In the genomic region with DNA sequence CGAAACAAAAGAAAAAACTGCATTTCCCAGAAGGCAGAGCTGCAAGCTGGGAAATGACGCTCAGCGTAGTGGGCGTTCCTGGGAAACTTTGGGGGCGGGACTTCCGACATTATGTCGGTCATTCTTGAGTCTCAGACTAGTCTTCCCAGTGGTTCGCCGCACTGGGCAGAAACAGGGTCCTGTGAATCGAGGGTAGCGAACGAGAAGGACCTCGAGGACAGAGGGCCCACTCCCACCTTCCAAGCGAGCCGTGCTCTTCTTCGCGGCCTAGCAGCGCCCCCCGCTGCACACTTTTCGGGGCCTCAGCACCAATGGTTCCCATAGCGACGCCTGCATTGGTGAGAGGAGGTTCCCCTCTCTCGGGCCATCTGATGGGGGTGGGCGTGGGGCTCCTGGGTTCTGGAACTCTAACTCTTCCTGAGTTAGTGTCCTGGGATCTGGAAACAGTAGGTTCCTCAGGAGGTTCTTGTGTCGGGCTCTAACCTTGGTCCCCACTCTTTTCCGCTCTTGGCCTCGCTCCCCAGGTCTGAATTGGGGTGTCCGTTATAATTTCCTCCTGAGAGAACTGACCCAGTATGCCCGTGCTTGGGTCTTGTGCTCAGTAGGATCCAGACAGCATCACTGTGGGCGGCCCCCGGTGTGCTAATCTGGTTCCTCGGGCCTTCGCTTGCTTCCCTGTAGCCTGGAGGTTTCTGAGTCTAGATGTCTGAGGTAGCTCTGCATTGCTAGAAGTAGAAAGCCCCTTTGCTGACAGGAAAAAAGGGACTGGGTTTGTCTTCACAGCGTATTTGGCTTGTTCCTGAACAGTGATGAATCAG, we compare ENCODE assay signal across 8 mouse cellular contexts. TPM values are rescaled to one million over a fixed set of nuclear protein-coding genes. Genes with fewer than 3 reads are reported as not detected.
DNase-seq lines count a peak whose midpoint lies in the region; ATAC-seq lines count a peak whose summit lies in the region.

No protein-coding gene starts in this region.

- H3K27ac ChIP-seq in hindbrain, embryonic 15.5 days (replicated peaks) = peak overlapping the region; percentile 78

- H3K4me3 ChIP-seq in hindbrain, embryonic 15.5 days = peak overlapping the region; percentile 80

- peak overlapping the region; percentile 75 for H3K9ac ChIP-seq in hindbrain, embryonic 15.5 days

- H3K4me2 ChIP-seq in hindbrain, embryonic 15.5 days = peak overlapping the region; percentile 69

- peaks cover 9% of the 10 kb centered on the region; the same call in 1 of the 2 replicates for H3K36me3 ChIP-seq in hindbrain, embryonic 15.5 days

- H3K9me3 ChIP-seq in hindbrain, embryonic 15.5 days = no peaks in the 10 kb centered on the region

- H3K27me3 ChIP-seq in hindbrain, embryonic 15.5 days = no peaks in the 10 kb centered on the region

- peaks cover 9% of the 10 kb centered on the region; the same call in 1 of the 2 replicates for H3K4me1 ChIP-seq in hindbrain, embryonic 15.5 days (replicated peaks)

- peak; percentile 90 for ATAC-seq in hindbrain, embryonic 15.5 days (ENCODE audit: low FRiP score, low read depth)

- WGBS in hindbrain, embryonic 15.5 days = 35% methylated on average over 34 of the region's 34 CpGs

- peak; percentile 74 for DNase-seq in ZHBTc4 (ENCODE audit: low read depth, low spot score)
- peak; percentile 29 to 63 for DNase-seq in cerebellum, postnatal 4 days (ENCODE audit: low spot score in 2 of 2)
- DNase-seq in gastrocnemius, adult 18-20 months (ENCODE audit: low spot score) = peak; percentile 71
- peak; percentile 74 for DNase-seq in layer of hippocampus, postnatal 36 days
- DNase-seq in lung, postnatal 25 days (ENCODE audit: low spot score) = peak; percentile 77
- peak; percentile 78 for DNase-seq in retina, embryonic 14.5 days (ENCODE audit: low spot score)
- peak; percentile 59 to 67 for DNase-seq in thymus, postnatal 36 days

RNA-seq across cellular contexts. Expression of a gene that starts 52.8 kb away (rescaled TPM):
- 10 to 100 TPM; 35.7 to 37.1 TPM for total RNA-seq in gastrocnemius, adult 18-20 months (2021)
- 212 and 233 TPM in 2 replicates for polyA plus RNA-seq in hindbrain, embryonic 15.5 days (2015; fragmentation: Nextera tagmentation; extraction: Ambion mirVana)
- 100 to 1,000 TPM; 111 to 118 TPM for total RNA-seq in layer of hippocampus, postnatal 36 days (2021)

Comparison
In these comparisons a context has a peak if more than half of its experiments do, and no peak if none do; other contexts are left out.
1. Peak in every context shown above with its lines: DNase-seq, ATAC-seq, H3K4me3 ChIP-seq and H3K27ac ChIP-seq.